Mouse (Mus musculus) lung, postnatal 14 days (tissue): ENCODE measurements around the gene Ralgps1.

Experiments used
- DNase-seq: peaks from one replicate; pipeline ENCODE4 v3.0.0; 2021

Ralgps1 gene

GRCm38 (mm10) chr2:33169445-33169844 lies 201.8 kb downstream of the Ralgps1 start:
- DNase-seq, result no peak

GRCm38 (mm10) chr2:33167060-33167459 lies 204.2 kb downstream of the Ralgps1 start:
- DNase-seq, result no peak

- no peak for DNase-seq
Observed at GRCm38 (mm10) chr2:33165710-33166374, 205.4 kb downstream of the Ralgps1 start.

GRCm38 (mm10) chr2:33165229-33165628 lies 206.1 kb downstream of the Ralgps1 start:
- no peak for DNase-seq

- no peak for DNase-seq
Observed at GRCm38 (mm10) chr2:33164646-33165045, 206.6 kb downstream of the Ralgps1 start.

GRCm38 (mm10) chr2:33162126-33162525 lies 209.2 kb downstream of the Ralgps1 start:
- no peak for DNase-seq

GRCm38 (mm10) chr2:33160326-33160973 lies 210.8 kb downstream of the Ralgps1 start:
- no peak for DNase-seq

- DNase-seq, result no peak
Observed at GRCm38 (mm10) chr2:33159593-33159992, 211.7 kb downstream of the Ralgps1 start.

- DNase-seq, result no peak
Observed at GRCm38 (mm10) chr2:33158895-33159294, 212.4 kb downstream of the Ralgps1 start.

GRCm38 (mm10) chr2:33156283-33156781 lies 215.0 kb downstream of the Ralgps1 start:
- no peak for DNase-seq

GRCm38 (mm10) chr2:33154751-33155372 lies 216.4 kb downstream of the Ralgps1 start:
- DNase-seq, result peak; percentile 75

- no peak for DNase-seq
Observed at GRCm38 (mm10) chr2:33146994-33147393, 224.3 kb downstream of the Ralgps1 start.

GRCm38 (mm10) chr2:33143292-33143691 lies 228.0 kb downstream of the Ralgps1 start:
- DNase-seq, result no peak

GRCm38 (mm10) chr2:33138491-33138890 lies 232.8 kb downstream of the Ralgps1 start:
- DNase-seq, result no peak

- no peak for DNase-seq
Observed at GRCm38 (mm10) chr2:33137731-33138130, 233.6 kb downstream of the Ralgps1 start.

- no peak for DNase-seq
Observed at GRCm38 (mm10) chr2:33137244-33137643, 234.0 kb downstream of the Ralgps1 start.

GRCm38 (mm10) chr2:33136366-33136765 lies 234.9 kb downstream of the Ralgps1 start:
- no peak for DNase-seq

- DNase-seq, result no peak
Observed at GRCm38 (mm10) chr2:33134766-33135490, 236.4 kb downstream of the Ralgps1 start.

- no peak for DNase-seq
Observed at GRCm38 (mm10) chr2:33132306-33132705, 239.0 kb downstream of the Ralgps1 start.

GRCm38 (mm10) chr2:33131500-33132092 lies 239.7 kb downstream of the Ralgps1 start, which contains the start of gene Garnl3:
Garnl3 (minus strand) TSS chr2:33131654.
- DNase-seq, result peak; percentile 61

GRCm38 (mm10) chr2:33130526-33131483 lies 240.5 kb downstream of the Ralgps1 start:
- DNase-seq, result peak; percentile 99

- no peak for DNase-seq
Observed at GRCm38 (mm10) chr2:33130141-33130525, 241.2 kb downstream of the Ralgps1 start.
